Mouse (Mus musculus) left cerebral cortex, adult 2 months (tissue): ENCODE data around the gene Ppp3ca. TPM values are rescaled to one million over a fixed set of nuclear protein-coding genes. Genes with fewer than 3 reads are reported as not detected.

Experiments used
- DNase-seq, 2 experiments: peaks; one replicate each; pipeline ENCODE4 v3.0.0; 2021 to 2022; ENCODE audit warnings: low spot score in 2 of 2, mixed read lengths in 1 of 2; ENCODE audit errors: extremely low spot score in 1 of 2
- H3K27ac ChIP-seq: fragments of 200-600 bp; 2 replicates; pipeline ENCODE4 v1.8.1; 2022
- H3K4me3 ChIP-seq: fragments of 200-600 bp; 2 replicates; pipeline ENCODE4 v1.8.1; 2022
- CTCF ChIP-seq: fragments of 200-600 bp; IDR thresholded peaks from 2 replicates; pipeline ENCODE4 v1.8.1; 2022; ENCODE audit warnings: antibody characterized with exemption, mild to moderate bottlenecking, moderate library complexity
- intact Hi-C: fragments of 180-260 bp; cut with DNase I; formaldehyde crosslinking; loops from one replicate; pipeline ENCODE4 v1.15.1; 2025
- long read RNA-seq, 2 experiments: library from polyadenylated mRNA; stranded (forward); transcript quantifications; one replicate each; pipeline ENCODE4 v2.0.0; 2021; ENCODE audit warnings: borderline mapping rate in 2 of 2
- total RNA-seq, 2 experiments: library from RNA; stranded (reverse); gene quantifications; 2 replicates each; pipeline ENCODE4 v1.2.3; 2021

The Ppp3ca gene
- total RNA-seq: 100 to 1,000 TPM; 868 to 887 TPM
- long read RNA-seq, experiment 1, full-length matches to known transcripts: 1,297 of 1,430 reads
- long read RNA-seq, experiment 1, partial matches to known transcripts: 55 of 1,430 reads
- long read RNA-seq, experiment 1, other reads (novel, unspliced or antisense): 78 of 1,430 reads
- long read RNA-seq, experiment 2, full-length matches to known transcripts: 921 of 1,010 reads
- long read RNA-seq, experiment 2, partial matches to known transcripts: 37 of 1,010 reads
- long read RNA-seq, experiment 2, other reads (novel, unspliced or antisense): 52 of 1,010 reads

DNA sequence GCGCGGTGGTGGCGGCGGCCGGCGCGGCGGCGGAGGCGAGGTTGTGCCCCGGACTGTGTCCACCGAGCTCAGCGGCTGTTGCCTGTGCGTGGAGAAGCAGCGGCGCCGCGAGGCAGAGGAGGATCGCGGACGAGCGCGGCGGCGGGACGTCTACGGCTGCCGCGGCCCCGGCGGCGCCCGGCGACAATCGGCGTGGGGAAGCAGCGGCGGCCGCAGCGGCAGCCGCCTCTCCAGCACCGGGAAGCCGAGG lies at the start of gene Ppp3ca:
TSS of gene Ppp3ca (plus strand) at position 15 of the 250 bp plus-strand sequence.
- Histone ChIP-seq H3K4me3 (peak within 1 kb of the TSS; percentile 73), H3K27ac (peak within 1 kb of the TSS; percentile 99)
- intact Hi-C loops: loop anchor here (5.0 to 10.0 kb wide), 4 partner anchors 162 to 747 kb away; no protein-coding TSS in a partner anchor
- DNase-seq: no peak
- TF ChIP-seq CTCF: no peak

DNA sequence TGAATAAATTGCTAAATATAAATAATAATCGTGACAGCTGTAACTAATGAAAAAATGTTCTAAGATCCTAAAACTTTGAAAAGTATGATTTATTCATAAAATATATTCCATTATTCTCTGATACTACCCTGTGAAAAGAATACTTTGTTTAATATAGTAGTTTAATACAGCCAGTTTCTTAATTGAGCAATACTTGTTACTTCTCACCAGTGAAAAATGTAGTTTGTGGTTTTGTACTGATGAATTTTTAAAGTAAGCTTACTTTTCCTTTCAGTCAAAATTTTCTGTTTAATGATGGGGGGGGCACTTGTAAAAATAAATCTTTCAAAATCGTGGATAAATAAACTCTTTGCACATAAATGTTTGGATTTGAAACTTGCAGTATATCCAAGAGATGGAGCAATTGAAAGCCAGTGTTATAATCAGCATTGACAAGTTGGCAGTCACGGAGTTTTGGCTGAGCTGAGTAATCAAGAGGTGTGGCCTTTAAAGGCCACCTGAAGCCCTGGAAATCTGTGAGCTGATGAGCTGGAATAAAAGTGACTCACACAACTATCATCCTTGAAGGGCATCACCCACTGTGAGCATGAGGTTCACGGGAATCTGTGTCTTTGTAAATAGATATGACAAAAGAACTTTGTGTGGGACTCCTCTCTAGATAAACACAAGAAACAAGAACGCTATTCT lies 29.2 kb upstream of the Ppp3ca start:
- TF ChIP-seq CTCF: no peak
- no peak for DNase-seq
- Histone ChIP-seq H3K27ac (no peak overlapping the region), H3K4me3 (no peak overlapping the region)
- intact Hi-C loops: no loop called here

DNA sequence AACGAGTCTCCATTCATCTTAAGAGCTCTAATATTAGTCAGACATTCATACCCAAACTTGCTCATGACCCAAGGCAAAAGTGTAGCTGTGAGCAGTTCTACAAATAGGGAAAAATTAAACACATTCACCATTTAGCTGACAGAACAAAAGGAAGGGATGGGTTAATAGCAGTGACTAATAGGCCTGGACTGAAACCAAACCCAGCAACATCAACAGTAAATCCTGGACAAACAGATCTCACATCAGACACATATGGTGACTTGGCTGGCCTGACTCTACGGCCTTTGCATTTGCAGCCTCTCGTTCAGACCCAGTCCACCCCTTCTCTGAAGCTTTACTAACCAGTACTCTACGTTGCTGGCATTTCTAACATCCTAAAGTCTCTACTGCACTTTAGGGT lies 19.0 kb upstream of the Ppp3ca start:
- Histone ChIP-seq H3K27ac (no peak overlapping the region), H3K4me3 (no peak overlapping the region)
- TF ChIP-seq CTCF: no peak
- no peak for DNase-seq
- intact Hi-C loops: no loop called here

DNA sequence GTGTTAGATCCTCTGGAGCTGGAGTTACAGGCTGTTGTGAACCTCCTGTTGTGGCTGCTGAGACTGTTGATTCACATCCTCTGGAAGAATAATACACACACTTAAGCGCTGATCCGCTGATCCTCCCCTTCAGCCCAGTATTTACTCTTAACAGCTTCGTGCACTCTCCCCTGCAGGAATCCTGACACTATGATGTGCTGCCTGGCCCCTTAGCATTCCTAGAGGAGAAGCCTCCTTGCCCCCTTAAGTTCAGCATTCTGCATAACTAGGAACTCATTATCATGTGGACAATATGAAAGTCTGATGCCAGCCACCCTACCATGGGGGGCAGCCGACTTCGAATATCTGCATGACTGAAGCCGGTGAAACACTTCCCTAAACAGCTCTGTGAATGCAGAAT lies 18.4 kb upstream of the Ppp3ca start:
- TF ChIP-seq CTCF: no peak
- Histone ChIP-seq H3K4me3 (no peak overlapping the region), H3K27ac (no peak overlapping the region)
- no peak for DNase-seq
- intact Hi-C loops: no loop called here

DNA sequence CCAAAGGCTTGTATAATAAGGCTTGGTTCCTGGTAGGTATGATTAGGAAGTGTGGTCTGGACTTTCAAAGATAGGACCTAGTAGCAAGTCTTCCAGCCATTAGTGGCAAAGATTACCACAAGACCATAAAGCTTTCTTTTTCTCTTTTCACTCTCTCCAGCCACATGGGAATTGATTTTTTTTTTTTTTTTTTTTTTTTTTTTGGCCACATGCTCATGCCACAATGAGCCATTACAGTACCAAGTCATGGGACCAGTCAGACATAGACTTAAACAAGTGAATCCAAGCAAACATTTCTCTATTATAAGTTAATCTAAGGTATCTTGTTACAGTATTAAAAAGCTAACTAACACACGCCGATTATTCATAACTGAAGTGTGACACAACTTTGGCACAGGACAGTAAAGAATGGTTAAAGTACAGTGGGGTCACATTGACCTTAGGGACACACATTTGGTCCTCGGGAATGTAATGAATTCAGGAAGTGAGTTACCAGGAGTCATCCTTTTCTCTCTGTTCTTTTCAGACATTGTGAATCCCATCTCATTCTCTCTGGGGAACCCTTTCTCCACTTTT lies 13.4 kb upstream of the Ppp3ca start:
- TF ChIP-seq CTCF: no peak
- Histone ChIP-seq H3K27ac (no peak overlapping the region), H3K4me3 (no peak overlapping the region)
- intact Hi-C loops: no loop called here
- no peak for DNase-seq

DNA sequence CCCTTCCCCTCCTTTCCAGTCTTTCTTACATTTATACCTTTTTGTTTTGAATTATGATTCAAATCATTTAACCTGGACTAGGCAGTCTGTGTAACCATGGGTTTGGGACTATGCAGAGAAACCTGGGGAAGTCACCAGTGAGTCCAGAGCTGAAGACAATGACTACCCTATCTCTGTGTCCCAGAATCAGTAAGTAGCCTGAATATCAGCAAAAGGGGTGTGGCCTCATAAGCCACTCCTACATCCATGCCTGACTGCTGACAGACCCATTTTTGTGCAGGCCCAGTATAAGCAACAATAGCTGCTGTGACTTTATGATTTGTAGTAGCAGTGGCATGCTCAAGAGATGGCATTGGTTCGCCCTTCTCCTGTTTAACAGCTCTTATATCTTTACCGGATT lies 11.2 kb upstream of the Ppp3ca start:
- no peak for DNase-seq
- Histone ChIP-seq H3K4me3 (no peak overlapping the region), H3K27ac (no peak overlapping the region)
- intact Hi-C loops: no loop called here
- TF ChIP-seq CTCF: no peak

DNA sequence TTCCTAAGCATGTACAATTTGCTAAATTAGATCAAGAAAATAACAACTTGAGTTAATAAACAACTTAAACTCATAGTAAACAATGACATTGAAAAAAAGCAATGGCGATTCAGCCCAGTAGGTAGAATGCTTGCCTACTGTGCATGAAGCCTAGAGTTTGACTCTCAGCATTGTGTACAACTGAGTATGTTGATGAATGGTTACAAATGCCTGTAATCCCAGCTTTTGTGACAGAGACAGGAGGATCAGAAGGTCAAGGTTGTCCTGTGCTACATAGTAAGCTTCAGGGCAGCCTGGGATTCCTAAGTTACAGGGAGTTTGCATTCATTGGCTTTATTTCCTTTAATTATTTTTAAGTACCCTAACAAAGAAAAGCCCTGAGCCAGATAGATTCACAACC lies 4.8 kb upstream of the Ppp3ca start:
- DNase-seq: no peak
- intact Hi-C loops: loop anchor here (5.0 to 10.0 kb wide), 3 partner anchors 283 to 1090 kb away; no protein-coding TSS in a partner anchor
- no peak for TF ChIP-seq CTCF
- H3K27ac ChIP-seq: no peak overlapping the region
- no peak overlapping the region for H3K4me3 ChIP-seq

DNA sequence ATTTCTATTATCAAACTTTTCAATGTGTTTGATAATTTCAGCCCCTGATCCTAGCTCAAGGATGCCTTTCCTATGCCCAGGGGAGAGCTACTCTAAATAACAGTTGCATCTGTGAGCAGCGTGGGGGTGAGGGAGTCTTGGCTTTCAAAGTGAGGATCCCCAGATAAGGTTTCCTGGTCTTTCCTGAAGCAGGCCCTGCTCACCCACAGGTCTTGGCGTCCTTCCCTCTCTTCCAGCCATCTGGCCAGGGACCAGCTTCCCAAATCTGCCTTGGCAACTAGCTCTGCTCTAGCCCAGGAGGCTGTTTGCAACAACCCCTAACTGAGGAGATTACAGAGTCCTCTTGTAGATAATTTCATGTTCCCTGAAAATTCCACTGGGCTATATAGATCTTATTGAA lies 1.9 kb upstream of the Ppp3ca start:
- intact Hi-C loops: loop anchor here (2.0 to 10.0 kb wide), 4 partner anchors 286 to 1087 kb away; no protein-coding TSS in a partner anchor
- Histone ChIP-seq H3K4me3 (no peak overlapping the region), H3K27ac (peak overlapping the region; percentile 99)
- DNase-seq: peak in 1 of 2 experiments; percentile 71
- no peak for TF ChIP-seq CTCF

DNA sequence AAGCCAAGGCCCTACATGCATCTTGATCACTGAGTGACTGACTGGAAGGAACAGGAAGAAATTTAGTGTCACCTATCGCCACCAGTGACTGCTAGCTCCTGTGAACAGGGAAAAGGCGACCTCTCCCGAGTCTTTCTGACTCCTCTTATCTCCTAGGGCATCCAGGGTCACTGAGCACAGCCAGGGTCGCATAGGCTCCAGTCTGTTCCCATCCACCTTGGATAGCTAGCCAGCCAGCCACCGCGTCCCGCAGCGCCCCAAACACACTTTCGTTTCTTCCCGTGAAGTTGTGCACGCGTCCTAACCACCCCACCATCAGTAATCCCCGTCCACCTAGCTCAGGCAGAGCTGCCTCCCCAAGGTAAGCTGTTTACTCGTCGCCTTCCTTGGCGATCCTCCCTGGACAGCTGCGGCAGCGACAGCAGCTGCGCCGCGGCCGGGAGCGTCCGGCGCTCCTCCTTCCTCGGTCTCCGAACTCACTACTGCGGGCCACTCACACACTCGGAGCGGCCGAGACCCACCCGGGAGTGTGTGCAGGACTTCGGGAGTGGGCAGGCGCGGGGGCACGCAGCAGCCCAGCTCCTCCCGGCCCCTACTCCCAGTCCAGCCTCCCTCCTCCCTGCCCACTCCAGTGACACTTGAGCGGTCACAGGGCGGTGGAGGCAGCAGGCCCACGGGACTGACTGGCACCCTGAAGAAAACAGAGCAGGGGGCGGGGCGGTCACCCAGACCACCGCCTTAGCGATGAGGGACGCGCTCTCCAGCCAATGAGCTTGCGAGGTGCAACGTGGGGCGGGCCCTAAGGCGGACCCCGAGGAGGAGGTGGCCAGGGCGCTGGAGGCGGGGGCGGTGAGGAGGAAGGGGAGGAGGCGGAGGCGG lies 454 bp upstream of the Ppp3ca start:
- Histone ChIP-seq H3K4me3 (peak overlapping the region; percentile 73), H3K27ac (peak overlapping the region; percentile 99)
- DNase-seq: peak; percentile 100
- intact Hi-C loops: loop anchor here (2.0 to 10.0 kb wide), 8 partner anchors 163 to 1085 kb away; no protein-coding TSS in a partner anchor
- TF ChIP-seq CTCF: no peak

DNA sequence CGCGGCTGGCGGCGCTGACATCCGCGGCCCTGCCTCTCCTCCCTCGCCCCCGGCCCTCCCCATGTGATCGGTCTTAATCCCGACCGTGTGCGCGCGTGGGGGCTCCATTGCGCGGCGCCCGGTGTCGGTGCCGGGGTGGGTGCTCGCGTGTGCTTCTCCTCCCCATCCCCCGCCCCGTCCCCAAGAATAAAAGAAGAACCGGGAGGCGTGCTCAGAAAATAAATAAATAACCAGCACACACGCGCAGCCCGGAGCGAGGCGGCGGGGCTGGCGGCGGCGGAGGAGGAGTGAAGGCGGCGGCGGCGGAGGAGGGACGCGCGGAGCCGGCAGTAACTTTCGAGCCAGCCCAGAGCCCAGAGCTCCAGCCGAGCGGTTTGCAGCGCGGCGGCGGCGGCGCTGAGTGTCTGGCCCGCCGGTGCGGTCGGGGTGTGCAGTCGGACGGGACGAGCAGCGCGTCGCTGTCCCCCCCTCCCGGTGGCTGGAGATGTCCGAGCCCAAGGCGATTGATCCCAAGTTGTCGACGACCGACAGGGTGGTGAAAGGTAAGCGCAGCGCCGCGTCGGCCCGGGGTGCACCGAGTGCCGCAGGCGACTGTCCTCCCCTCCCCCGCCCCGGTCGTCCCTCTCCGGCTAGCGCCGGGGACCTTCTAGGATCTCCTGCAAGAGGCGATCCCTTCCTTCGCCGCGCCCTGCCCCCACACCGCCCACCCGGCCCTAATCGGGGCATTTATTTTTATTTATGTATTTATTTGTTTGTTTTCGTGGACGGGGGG lies 622 bp downstream of the Ppp3ca start:
- Histone ChIP-seq H3K4me3 (peak overlapping the region; percentile 73), H3K27ac (peak overlapping the region; percentile 99)
- intact Hi-C loops: loop anchor here (5.0 to 10.0 kb wide), 4 partner anchors 162 to 747 kb away; no protein-coding TSS in a partner anchor
- no peak for TF ChIP-seq CTCF
- peak in 1 of 2 experiments; percentile 64 for DNase-seq
